Mouse (Mus musculus) cerebellum, adult 2 months (tissue): ENCODE data around the gene Wdfy3.

Source experiments
- CTCF ChIP-seq: fragments of 200-500 bp; IDR thresholded peaks from 2 replicates; pipeline ENCODE4 v1.5.1; 2011; ENCODE audit warnings: low read depth, mild to moderate bottlenecking, control low read depth, low read length, moderate library complexity, borderline replicate concordance; ENCODE audit not compliant: insufficient read depth
- POLR2A ChIP-seq: fragments of 200-500 bp; IDR thresholded peaks from 2 replicates; pipeline ENCODE4 v1.6.1; 2011; ENCODE audit warnings: low read length, control low read depth, borderline replicate concordance; ENCODE audit not compliant: insufficient read depth

GRCm38 (mm10) chr5:101851133-101851532 is 218.6 kb downstream of the Wdfy3 start:
- TF ChIP-seq POLR2A: no peak
- TF ChIP-seq CTCF: no peak
